Mouse (Mus musculus): Measurements from ENCODE around the gene Ust. TPM values are rescaled to one million over a fixed set of nuclear protein-coding genes. Genes with fewer than 3 reads are reported as not detected.

Gene Ust
- polyA plus RNA-seq, 1 experiment from 2014 or later = 6.6 TPM

DNA sequence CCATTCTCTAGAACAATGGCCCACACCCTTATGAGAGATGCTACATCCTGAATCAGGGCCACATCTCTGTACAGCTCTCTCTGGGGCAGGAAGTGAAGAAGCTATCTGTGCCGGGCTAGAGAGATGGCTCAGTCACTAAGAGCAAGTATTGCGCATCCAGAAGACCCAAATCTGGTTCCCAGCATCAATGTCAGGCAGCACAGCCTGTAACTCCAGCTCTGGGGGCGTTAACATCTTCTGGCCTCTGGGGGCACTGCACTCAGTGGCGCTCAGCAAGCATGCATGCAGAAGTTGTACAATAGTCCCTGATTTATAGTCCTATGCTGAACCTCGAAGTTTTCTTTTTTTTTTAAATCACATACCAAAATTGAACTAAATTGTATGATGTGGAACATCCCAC is 341.0 kb downstream of the Ust start:
- Histone ChIP-seq H3K4me2 (no peak overlapping the region), H3K9ac (no peak overlapping the region), H3K4me1 (peaks cover 12% of the 10 kb centered on the region; the same call in 1 of the 2 replicates), H3K4me3 (replicated peaks) (no peak overlapping the region), H3K9me3 (replicated peaks) (no peaks in the 10 kb centered on the region), H3K27ac (no peak overlapping the region), H3K27me3 (no peaks in the 10 kb centered on the region), H3K36me3 (no peaks in the 10 kb centered on the region)
- no peak for ATAC-seq (replicated peaks; ENCODE audit: low FRiP score)
- WGBS = 71% methylated on average over 5 of the region's 5 CpGs

DNA sequence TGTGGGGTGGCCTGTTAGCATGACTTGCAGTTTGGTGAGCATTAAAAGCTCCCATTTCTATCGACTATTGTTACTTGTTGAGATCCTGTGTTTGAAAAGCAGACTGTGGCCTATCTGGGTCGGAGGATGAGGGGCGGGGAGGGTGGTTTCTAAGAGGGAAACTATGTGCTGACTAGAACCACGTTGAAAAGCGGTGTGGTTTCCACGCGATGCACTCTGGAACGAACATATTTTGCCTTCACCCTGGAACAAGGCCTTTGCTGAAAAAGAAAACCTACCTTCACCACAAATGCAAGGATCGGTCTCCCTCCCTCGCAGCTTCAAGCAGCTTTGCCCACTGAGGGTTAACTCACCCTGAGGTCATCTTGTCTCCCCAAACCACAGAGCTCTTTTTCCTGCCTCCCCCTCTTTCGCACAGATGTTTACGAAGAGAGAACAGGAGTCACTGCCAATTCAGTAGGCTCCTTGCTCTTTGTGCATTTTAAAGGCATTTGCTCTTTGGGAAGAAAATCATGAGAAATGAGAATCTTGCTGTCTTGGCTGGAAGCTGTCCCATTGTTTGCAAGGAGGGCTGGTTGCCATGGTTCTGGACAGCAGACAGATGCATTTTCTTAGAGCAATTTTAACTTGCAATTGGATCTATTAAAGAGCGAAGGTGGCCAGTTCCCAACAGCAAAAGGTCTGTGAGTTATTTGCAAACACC is 342.1 kb downstream of the Ust start:
- 62% methylated on average over 13 of the region's 13 CpGs for WGBS
- ATAC-seq (replicated peaks; ENCODE audit: low FRiP score) = no peak
- H3K4me1 ChIP-seq = peaks cover 4% of the 10 kb centered on the region; the same call in 1 of the 2 replicates
- no peak overlapping the region for H3K4me2 ChIP-seq
- no peak overlapping the region for H3K4me3 ChIP-seq (replicated peaks)
- no peak overlapping the region for H3K27ac ChIP-seq
- H3K9me3 ChIP-seq (replicated peaks) = no peaks in the 10 kb centered on the region
- H3K36me3 ChIP-seq = no peaks in the 10 kb centered on the region
- H3K9ac ChIP-seq = no peak overlapping the region
- H3K27me3 ChIP-seq = no peaks in the 10 kb centered on the region

DNA sequence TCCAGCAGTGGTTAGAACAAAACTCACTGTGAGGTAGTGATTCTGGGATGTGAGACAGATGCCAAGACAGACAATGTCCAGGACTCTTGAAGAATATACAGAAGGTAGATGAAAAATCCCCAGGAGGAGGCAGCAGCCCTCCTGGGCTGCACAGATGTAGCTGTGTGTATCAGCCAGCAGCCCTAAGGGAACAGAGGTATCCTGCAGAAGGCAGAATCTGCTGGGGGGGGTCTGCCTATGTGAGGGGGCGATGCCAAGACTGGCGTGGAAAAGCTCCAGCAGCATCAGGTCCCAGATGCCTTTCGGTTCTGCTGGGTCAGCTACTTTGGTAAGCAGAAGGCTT is 342.6 kb downstream of the Ust start:
- WGBS = 86% methylated on average over 3 of the region's 3 CpGs
- no peak for ATAC-seq (replicated peaks; ENCODE audit: low FRiP score)
- Histone ChIP-seq H3K4me1 (0 out of 2 replicates have a peak, but pooled peaks cover 3% of the 10 kb centered on the region), H3K27ac (no peak overlapping the region), H3K9ac (no peak overlapping the region), H3K9me3 (replicated peaks) (no peaks in the 10 kb centered on the region), H3K4me2 (no peak overlapping the region), H3K27me3 (no peaks in the 10 kb centered on the region), H3K36me3 (no peaks in the 10 kb centered on the region), H3K4me3 (replicated peaks) (no peak overlapping the region)

DNA sequence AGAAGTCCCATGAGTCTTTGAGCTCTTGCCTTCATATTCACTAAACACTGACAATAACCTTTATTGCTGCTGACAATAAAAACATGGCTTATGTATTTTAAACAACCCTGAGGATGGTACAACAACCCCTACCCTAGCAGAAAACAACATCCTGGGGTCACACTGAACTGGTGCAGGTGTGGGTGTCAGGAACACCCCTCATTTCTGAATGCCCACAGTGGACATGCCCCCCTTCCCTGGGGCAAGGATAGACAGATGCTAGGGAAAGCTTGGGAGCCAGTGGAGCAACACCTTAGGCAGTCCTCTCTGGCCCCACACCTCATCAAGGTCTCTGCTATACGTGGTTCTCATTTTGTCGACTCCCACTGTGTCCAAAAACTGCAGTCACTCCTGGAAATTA is 343.9 kb downstream of the Ust start:
- 0 out of 2 replicates have a peak, but pooled peaks cover 2% of the 10 kb centered on the region for H3K9me3 ChIP-seq (replicated peaks)
- no peaks in the 10 kb centered on the region for H3K36me3 ChIP-seq
- 0 out of 2 replicates have a peak, but pooled peaks cover 3% of the 10 kb centered on the region for H3K4me1 ChIP-seq
- H3K27me3 ChIP-seq = no peaks in the 10 kb centered on the region
- no peak overlapping the region for H3K4me2 ChIP-seq
- WGBS = 70% methylated on average over 2 of the region's 2 CpGs
- no peak overlapping the region for H3K4me3 ChIP-seq (replicated peaks)
- H3K9ac ChIP-seq = no peak overlapping the region
- no peak overlapping the region for H3K27ac ChIP-seq
- no peak for ATAC-seq (replicated peaks; ENCODE audit: low FRiP score)

DNA sequence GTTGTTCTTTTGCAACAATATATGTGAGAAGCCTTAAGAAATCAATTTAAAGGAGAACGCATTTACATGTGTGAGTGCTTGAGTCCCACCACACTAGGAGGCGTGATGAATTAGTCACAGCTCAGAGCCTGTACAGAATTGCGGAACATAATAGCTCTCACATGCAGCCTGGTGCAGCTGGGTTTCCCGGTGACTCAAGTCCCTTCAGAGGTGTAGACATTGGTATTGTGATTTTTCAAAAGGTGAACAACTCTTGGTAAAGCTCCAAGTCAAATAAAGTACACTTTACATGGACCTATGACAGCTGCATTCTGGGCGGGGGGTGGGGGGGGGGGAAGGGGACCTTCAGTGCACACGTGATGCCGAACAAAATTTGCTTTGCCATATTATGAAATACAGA is 344.4 kb downstream of the Ust start:
- no peak overlapping the region for H3K9ac ChIP-seq

DNA sequence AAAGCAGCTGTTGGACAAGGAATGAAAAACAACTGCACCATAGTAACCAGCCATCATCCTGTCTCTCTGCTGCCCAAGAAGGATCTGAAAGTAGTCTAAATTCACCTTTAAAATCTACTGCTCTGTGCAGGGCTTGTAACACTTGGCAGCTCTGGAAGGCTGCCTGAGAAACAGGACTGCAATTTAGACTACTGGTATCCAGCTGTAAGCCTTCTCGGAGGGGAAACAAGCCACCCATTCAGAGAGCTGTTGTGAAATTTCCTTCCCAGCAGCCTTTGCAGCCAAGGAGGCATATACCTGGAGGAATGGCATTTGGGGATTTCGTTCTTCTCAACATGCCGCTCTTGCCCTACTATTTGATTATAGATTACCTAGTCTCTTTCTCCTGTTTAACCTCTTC is 345.6 kb downstream of the Ust start:
- Histone ChIP-seq H3K27ac (no peak overlapping the region), H3K4me1 (0 out of 2 replicates have a peak, but pooled peaks cover 3% of the 10 kb centered on the region), H3K4me2 (no peak overlapping the region), H3K27me3 (no peaks in the 10 kb centered on the region), H3K9ac (no peak overlapping the region), H3K9me3 (replicated peaks) (peaks cover 13% of the 10 kb centered on the region; the same call in 1 of the 2 replicates), H3K36me3 (no peaks in the 10 kb centered on the region), H3K4me3 (replicated peaks) (no peak overlapping the region)
- no peak for ATAC-seq (replicated peaks; ENCODE audit: low FRiP score)
- 83% methylated on average over 3 of the region's 3 CpGs for WGBS

More for the DNA sequence above, 344.4 kb downstream of the Ust start:
- H3K4me2 ChIP-seq = no peak overlapping the region
- no peaks in the 10 kb centered on the region for H3K36me3 ChIP-seq
- ATAC-seq (replicated peaks; ENCODE audit: low FRiP score) = no peak
- no peak overlapping the region for H3K4me3 ChIP-seq (replicated peaks)
- H3K27ac ChIP-seq = no peak overlapping the region
- H3K9me3 ChIP-seq (replicated peaks) = 0 out of 2 replicates have a peak, but pooled peaks cover 6% of the 10 kb centered on the region
- 72% methylated on average over 7 of the region's 7 CpGs for WGBS
- H3K27me3 ChIP-seq = no peaks in the 10 kb centered on the region
- 0 out of 2 replicates have a peak, but pooled peaks cover 3% of the 10 kb centered on the region for H3K4me1 ChIP-seq

DNA sequence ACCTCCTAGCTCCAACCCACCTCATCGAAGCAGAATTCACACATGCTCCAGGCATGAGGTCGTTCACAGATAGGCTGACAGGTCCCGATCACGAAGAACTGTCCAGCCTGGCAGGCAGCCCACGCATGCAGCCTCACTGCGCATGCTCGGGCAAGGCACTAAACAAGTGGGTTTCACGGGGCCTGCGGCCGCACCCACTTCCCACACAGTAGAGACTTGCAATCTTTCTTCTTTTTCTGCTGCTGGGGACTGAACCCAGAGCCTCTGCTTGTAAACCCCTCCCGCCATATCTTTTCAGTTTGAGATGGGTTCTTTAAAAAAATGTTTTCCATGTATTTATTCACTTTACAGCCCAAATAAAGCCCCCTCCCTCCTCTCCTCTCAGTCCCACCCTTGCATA is 347.1 kb downstream of the Ust start:
- Histone ChIP-seq H3K4me2 (no peak overlapping the region), H3K9ac (no peak overlapping the region), H3K27ac (no peak overlapping the region), H3K36me3 (no peaks in the 10 kb centered on the region), H3K4me3 (replicated peaks) (no peak overlapping the region), H3K27me3 (no peaks in the 10 kb centered on the region), H3K4me1 (0 out of 2 replicates have a peak, but pooled peaks cover 2% of the 10 kb centered on the region), H3K9me3 (replicated peaks) (peaks cover 18% of the 10 kb centered on the region; the same call in 1 of the 2 replicates)
- ATAC-seq (replicated peaks; ENCODE audit: low FRiP score) = no peak
- WGBS = 88% methylated on average over 11 of the region's 11 CpGs
